Mouse (Mus musculus) heart, embryonic 14.5 days (tissue): Measurements from ENCODE around the gene Vsnl1. TPM values are rescaled to one million over a fixed set of nuclear protein-coding genes. Genes with fewer than 3 reads are reported as not detected.

Experiments
- ATAC-seq: fragments of 200-750 bp; cut with Nextera tagmentation; 2 replicates; pipeline ENCODE4 v1.8.0; 2017; ENCODE audit warnings: low read depth, moderate TSS enrichment; ENCODE audit not compliant: insufficient number of reproducible peaks, insufficient read depth, low FRiP score
- H3K27ac ChIP-seq, 2 experiments: fragments of 200-500 bp in 1 of 2; fragments of 300-500 bp in 1 of 2; sonication (generic) in 1 of 2; replicated peaks in 1 of 2; 2 replicates each; pipeline ENCODE4 v1.5.1; 2012 to 2014; ENCODE audit warnings: low read depth in 2 of 2, low read length in 2 of 2, control low read depth in 1 of 2, mild to moderate bottlenecking in 1 of 2, mixed read lengths in 1 of 2; ENCODE audit not compliant: control insufficient read depth in 1 of 2, insufficient read depth in 1 of 2
- H3K27me3 ChIP-seq: fragments of 300-500 bp; sonication (generic); 2 replicates; pipeline ENCODE4 v1.6.1; 2014; ENCODE audit warnings: mild to moderate bottlenecking, low read length, control low read depth; ENCODE audit not compliant: control insufficient read depth, insufficient read depth
- H3K36me3 ChIP-seq: fragments of 300-500 bp; sonication (generic); 2 replicates; pipeline ENCODE4 v1.6.1; 2014; ENCODE audit warnings: mild to moderate bottlenecking, control low read depth, low read length, mixed read lengths; ENCODE audit not compliant: control insufficient read depth, insufficient read depth
- H3K4me1 ChIP-seq, 2 experiments: fragments of 200-500 bp in 1 of 2; fragments of 300-500 bp in 1 of 2; sonication (generic) in 1 of 2; 2 replicates each; pipeline ENCODE4 v1.6.1; 2012 to 2014; ENCODE audit warnings: low read length in 2 of 2, control low read depth in 1 of 2, mixed read lengths in 1 of 2; ENCODE audit not compliant: control insufficient read depth in 2 of 2, insufficient read depth in 2 of 2
- H3K4me2 ChIP-seq: fragments of 300-500 bp; sonication (generic); 2 replicates; pipeline ENCODE4 v1.6.1; 2014; ENCODE audit warnings: mild to moderate bottlenecking, low read length
- H3K4me3 ChIP-seq, 2 experiments: fragments of 200-500 bp in 1 of 2; fragments of 300-500 bp in 1 of 2; sonication (generic) in 1 of 2; 2 replicates each; pipeline ENCODE4 v1.5.1; 2012 to 2014; ENCODE audit warnings: low read length in 2 of 2, mild to moderate bottlenecking in 2 of 2, control low read depth in 1 of 2, low read depth in 1 of 2, moderate library complexity in 1 of 2; ENCODE audit not compliant: control insufficient read depth in 1 of 2, insufficient read depth in 1 of 2
- H3K9ac ChIP-seq: fragments of 300-500 bp; sonication (generic); 2 replicates; pipeline ENCODE4 v1.6.1; 2014; ENCODE audit warnings: mild to moderate bottlenecking, low read length
- H3K9me3 ChIP-seq: fragments of 300-500 bp; sonication (generic); 2 replicates; pipeline ENCODE4 v1.6.1; 2016; ENCODE audit warnings: low read length, control low read depth; ENCODE audit not compliant: control insufficient read depth
- WGBS: fragments of 180-500 bp; shearing (Covaris S2); extraction: QIAGEN DNeasy Blood & Tissue Kit; methylation state at CpG from one replicate; pipeline ENCODE4 v1.1.7; 2014; 5-methylcytosine and 5-hydroxymethylcytosine counted together
- polyA plus RNA-seq: library from polyadenylated mRNA; unstranded; fragments of >200 nt; fragmentation: Nextera tagmentation; extraction: Ambion mirVana; gene quantifications from 2 replicates; pipeline ENCODE4 v1.2.1, GENCODE M21; 2014

Gene Vsnl1
- polyA plus RNA-seq, 1 experiment from 2014 or later = 31.9 TPM

GRCm38 (mm10) chr12:11379396-11379795 lies 57.0 kb downstream of the Vsnl1 start:
- Histone ChIP-seq H3K27me3 (no peaks in the 10 kb centered on the region), H3K4me2 (no peak overlapping the region), H3K4me1 (no peaks in the 10 kb centered on the region), H3K4me3 (no peak overlapping the region), H3K9me3 (no peaks in the 10 kb centered on the region), H3K9ac (no peak overlapping the region), H3K36me3 (no peaks in the 10 kb centered on the region), H3K27ac (no peak overlapping the region)
- 52% methylated on average over 2 of the region's 2 CpGs for WGBS
- no peak for ATAC-seq

DNA sequence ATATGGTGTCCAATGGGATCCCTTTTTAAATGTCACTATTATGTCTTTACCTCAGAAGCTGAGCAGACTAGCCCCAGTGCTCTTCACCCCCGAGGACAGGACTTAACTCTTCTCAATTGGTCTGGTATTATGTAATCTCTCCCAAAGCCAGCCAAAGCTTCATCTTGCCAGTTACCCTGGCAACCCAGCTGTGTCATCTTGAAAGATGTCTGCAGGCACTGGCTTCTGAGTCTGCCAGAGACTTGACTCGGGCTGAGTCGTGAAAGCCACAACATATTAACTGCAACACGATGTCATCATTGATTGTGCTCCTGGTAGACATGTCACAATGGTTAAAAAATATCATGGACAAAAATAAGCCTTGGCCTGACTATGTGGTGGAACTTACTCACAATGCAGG lies 66.4 kb downstream of the Vsnl1 start:
- Histone ChIP-seq H3K27me3 (no peaks in the 10 kb centered on the region), H3K9me3 (no peaks in the 10 kb centered on the region), H3K9ac (no peak overlapping the region), H3K4me1 (no peaks in the 10 kb centered on the region), H3K4me2 (no peak overlapping the region), H3K4me3 (no peak overlapping the region), H3K27ac (no peak overlapping the region), H3K36me3 (no peaks in the 10 kb centered on the region)
- ATAC-seq = no peak
- 59% methylated on average over 4 of the region's 4 CpGs for WGBS

GRCm38 (mm10) chr12:11367099-11367765 lies 69.2 kb downstream of the Vsnl1 start:
- H3K4me1 ChIP-seq = no peaks in the 10 kb centered on the region
- H3K27ac ChIP-seq = no peak overlapping the region
- H3K4me3 ChIP-seq = no peak overlapping the region
- no peaks in the 10 kb centered on the region for H3K36me3 ChIP-seq
- no peak overlapping the region for H3K4me2 ChIP-seq
- H3K9ac ChIP-seq = no peak overlapping the region
- H3K27me3 ChIP-seq = no peaks in the 10 kb centered on the region
- 9% methylated on average over 3 of the region's 3 CpGs for WGBS
- no peaks in the 10 kb centered on the region for H3K9me3 ChIP-seq
- peak; percentile 61; the same call in 1 of the 2 replicates for ATAC-seq

- Histone ChIP-seq H3K4me3 (no peak overlapping the region), H3K9ac (no peak overlapping the region), H3K4me1 (no peaks in the 10 kb centered on the region), H3K36me3 (no peaks in the 10 kb centered on the region), H3K27me3 (no peaks in the 10 kb centered on the region), H3K27ac (no peak overlapping the region), H3K4me2 (no peak overlapping the region), H3K9me3 (no peaks in the 10 kb centered on the region)
- 53% methylated on average over 6 of the region's 6 CpGs for WGBS
- ATAC-seq = no peak
Measured at GRCm38 (mm10) chr12:11364870-11365269, 71.5 kb downstream of the Vsnl1 start.

DNA sequence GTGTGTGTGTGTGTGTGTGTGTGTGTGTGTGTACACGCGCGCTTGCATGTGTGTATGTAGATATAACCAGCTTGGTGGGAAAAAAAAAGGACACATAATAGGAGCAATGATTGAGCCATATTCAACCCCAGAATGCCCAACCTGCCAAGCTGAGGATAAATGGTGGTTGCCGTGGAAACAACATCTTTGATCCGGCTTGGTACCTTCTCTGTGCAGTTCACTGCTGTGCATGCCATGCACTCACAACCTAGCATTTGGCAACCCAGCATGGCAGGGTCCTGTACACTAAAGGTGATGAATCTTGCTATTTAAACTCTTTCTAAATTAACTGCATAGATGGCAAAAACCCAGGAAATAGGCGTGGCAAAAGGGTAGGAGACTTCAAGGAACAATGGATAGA lies 74.0 kb downstream of the Vsnl1 start:
- no peaks in the 10 kb centered on the region for H3K4me1 ChIP-seq
- H3K9ac ChIP-seq = no peak overlapping the region
- WGBS = 90% methylated on average over 6 of the region's 6 CpGs
- H3K4me3 ChIP-seq = no peak overlapping the region
- no peaks in the 10 kb centered on the region for H3K36me3 ChIP-seq
- no peak for ATAC-seq
- no peaks in the 10 kb centered on the region for H3K9me3 ChIP-seq
- no peak overlapping the region for H3K27ac ChIP-seq
- H3K4me2 ChIP-seq = no peak overlapping the region
- H3K27me3 ChIP-seq = no peaks in the 10 kb centered on the region

DNA sequence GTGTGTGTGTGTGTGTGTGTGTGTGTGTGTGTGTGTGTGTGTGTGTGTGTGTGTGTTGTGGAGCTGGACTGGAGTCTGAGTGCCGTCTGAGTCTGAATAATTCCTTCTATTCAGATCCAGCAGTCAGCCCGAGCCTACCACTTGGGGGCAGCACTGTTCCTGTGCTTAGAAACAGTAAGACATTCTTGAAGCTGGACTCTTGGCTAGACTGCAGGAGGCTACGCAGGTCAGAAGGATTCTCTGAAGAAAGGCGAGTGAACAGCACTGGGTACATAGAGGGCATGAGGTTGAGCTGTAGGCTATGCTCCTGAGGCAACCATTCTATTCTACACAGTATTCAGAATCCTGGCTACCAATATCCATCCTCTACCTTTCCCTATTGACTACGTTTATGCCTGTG lies 85.5 kb downstream of the Vsnl1 start:
- Histone ChIP-seq H3K27me3 (no peaks in the 10 kb centered on the region), H3K4me1 (no peaks in the 10 kb centered on the region), H3K36me3 (no peaks in the 10 kb centered on the region), H3K4me3 (no peak overlapping the region), H3K4me2 (no peak overlapping the region), H3K27ac (no peak overlapping the region), H3K9me3 (no peaks in the 10 kb centered on the region), H3K9ac (no peak overlapping the region)
- ATAC-seq = no peak
- 32% methylated on average over 5 of the region's 5 CpGs for WGBS

GRCm38 (mm10) chr12:11349870-11350269 lies 86.5 kb downstream of the Vsnl1 start:
- H3K4me2 ChIP-seq = no peak overlapping the region

DNA sequence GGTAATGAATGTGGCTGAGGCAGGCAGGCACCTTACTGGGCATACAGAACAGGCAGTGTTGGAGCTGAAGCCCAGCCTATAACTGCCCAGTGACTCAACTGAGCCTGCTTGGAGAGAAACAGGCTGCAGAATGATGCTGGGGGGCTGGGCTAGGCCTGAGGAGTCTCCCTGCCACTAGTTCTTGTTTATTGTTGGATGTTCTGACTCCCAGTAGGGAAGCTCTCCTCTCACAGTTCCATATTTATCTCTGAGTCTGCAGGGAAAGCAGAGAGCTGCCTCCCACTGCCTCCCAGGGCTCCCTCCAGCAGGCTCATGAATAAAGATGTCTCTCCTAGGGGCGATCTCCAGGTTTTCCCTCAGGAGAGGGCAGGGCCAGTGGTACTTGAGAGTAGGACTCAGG lies 88.0 kb downstream of the Vsnl1 start:
- Histone ChIP-seq H3K4me1 (no peaks in the 10 kb centered on the region), H3K9me3 (no peaks in the 10 kb centered on the region), H3K36me3 (no peaks in the 10 kb centered on the region), H3K4me3 (no peak overlapping the region), H3K27me3 (no peaks in the 10 kb centered on the region), H3K27ac (no peak overlapping the region), H3K4me2 (no peak overlapping the region), H3K9ac (no peak overlapping the region)
- no peak for ATAC-seq
- WGBS = 7% methylated on average over 1 of the region's 1 CpGs

More at GRCm38 (mm10) chr12:11349870-11350269, 86.5 kb downstream of the Vsnl1 start:
- Histone ChIP-seq H3K27me3 (no peaks in the 10 kb centered on the region), H3K27ac (no peak overlapping the region), H3K36me3 (no peaks in the 10 kb centered on the region), H3K9me3 (no peaks in the 10 kb centered on the region), H3K9ac (no peak overlapping the region), H3K4me3 (no peak overlapping the region), H3K4me1 (no peaks in the 10 kb centered on the region)
- no peak for ATAC-seq
- 40% methylated on average over 5 of the region's 5 CpGs for WGBS
